Mouse (Mus musculus): ENCODE data around the gene Dnah5. TPM values are rescaled to one million over a fixed set of nuclear protein-coding genes. Genes with fewer than 3 reads are reported as not detected.
"Not testable (repeated sequence)": the region's sequence is repeated elsewhere in the genome, so short reads cannot be mapped to it uniquely, and the experiment has no call there.

Gene Dnah5
- polyA plus RNA-seq, 1 experiment from 2014 or later, result 0.08 TPM

DNA sequence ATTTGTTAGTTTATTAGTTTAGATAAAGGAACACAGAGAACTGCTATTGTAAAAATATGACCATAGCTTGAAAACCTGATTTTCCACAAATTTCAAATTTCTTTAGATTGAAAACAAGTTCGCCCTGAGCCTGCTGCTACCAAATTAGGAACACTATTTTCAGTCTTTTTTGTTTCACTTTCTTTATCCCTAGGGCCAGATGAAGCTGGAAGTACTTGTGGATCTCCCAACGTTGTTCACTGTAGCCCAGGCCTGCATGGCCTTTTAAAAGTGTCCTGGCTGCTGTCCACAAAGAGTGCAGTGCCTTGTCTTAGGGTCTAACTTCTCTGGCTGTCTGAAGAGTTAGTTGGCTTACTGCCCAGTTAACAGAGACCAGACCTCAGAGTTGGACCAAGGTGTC is 201.6 kb downstream of the Dnah5 start:
- 58% methylated on average over 2 of the region's 2 CpGs for WGBS
- no peak overlapping the region for H3K4me3 ChIP-seq (replicated peaks; ENCODE audit: low read depth, low read length)
- DNase-seq (ENCODE audit: low spot score), result no peak

DNA sequence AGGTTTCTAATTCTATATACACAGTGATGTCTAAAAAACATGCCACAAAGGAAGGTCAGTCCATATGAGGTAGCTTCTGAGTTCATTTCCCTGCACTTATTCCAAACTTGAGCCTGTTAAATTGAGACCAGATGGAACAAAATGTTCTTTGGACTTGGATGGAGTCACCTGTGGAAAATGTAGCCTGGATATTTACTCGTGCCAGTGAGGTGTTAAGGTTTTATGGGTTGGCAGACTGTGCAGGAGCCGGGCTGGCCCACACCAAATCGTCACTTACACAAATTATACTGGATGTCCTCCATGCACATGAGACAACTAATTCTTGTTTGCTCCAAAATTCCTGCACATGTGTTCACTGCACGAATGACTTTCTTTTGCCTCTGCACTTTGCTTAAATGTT is 236.2 kb downstream of the Dnah5 start:
- H3K4me1 ChIP-seq (replicated peaks; ENCODE audit: insufficient read depth, low read length), result no peaks in the 10 kb centered on the region
- H3K27ac ChIP-seq, result no peak overlapping the region
- no peak for TF ChIP-seq CTCF (IDR thresholded peaks at IDR 0.05; ENCODE audit: low read depth)
- H3K9me3 ChIP-seq (replicated peaks; ENCODE audit: low read length), result no peaks in the 10 kb centered on the region
- H3K4me2 ChIP-seq (ENCODE audit: low read length), result no peak overlapping the region
- no peak for ATAC-seq (replicated peaks; ENCODE audit: low FRiP score, low read depth)
- WGBS, result 71% methylated on average over 4 of the region's 4 CpGs
- no peaks in the 10 kb centered on the region for H3K27me3 ChIP-seq (ENCODE audit: insufficient read depth, low read length)
- DNase-seq (ENCODE audit: low spot score), result no peak
- no peak overlapping the region for H3K4me3 ChIP-seq (replicated peaks; ENCODE audit: low read depth, low read length)
- H3K9ac ChIP-seq (ENCODE audit: low read depth, low read length), result no peak overlapping the region
- no peaks in the 10 kb centered on the region for H3K36me3 ChIP-seq (ENCODE audit: insufficient read depth, low read length)

More for the DNA sequence above, 201.6 kb downstream of the Dnah5 start:
- no peak for TF ChIP-seq CTCF (IDR thresholded peaks at IDR 0.05; ENCODE audit: low read depth)
- H3K27me3 ChIP-seq (ENCODE audit: insufficient read depth, low read length), result no peaks in the 10 kb centered on the region
- no peak overlapping the region for H3K4me2 ChIP-seq (ENCODE audit: low read length)
- no peaks in the 10 kb centered on the region for H3K36me3 ChIP-seq (ENCODE audit: insufficient read depth, low read length)
- no peak for ATAC-seq (replicated peaks; ENCODE audit: low FRiP score, low read depth)
- no peaks in the 10 kb centered on the region for H3K4me1 ChIP-seq (replicated peaks; ENCODE audit: insufficient read depth, low read length)
- H3K9me3 ChIP-seq (replicated peaks; ENCODE audit: low read length), result no peaks in the 10 kb centered on the region
- no peak overlapping the region for H3K27ac ChIP-seq
- no peak overlapping the region for H3K9ac ChIP-seq (ENCODE audit: low read depth, low read length)

DNA sequence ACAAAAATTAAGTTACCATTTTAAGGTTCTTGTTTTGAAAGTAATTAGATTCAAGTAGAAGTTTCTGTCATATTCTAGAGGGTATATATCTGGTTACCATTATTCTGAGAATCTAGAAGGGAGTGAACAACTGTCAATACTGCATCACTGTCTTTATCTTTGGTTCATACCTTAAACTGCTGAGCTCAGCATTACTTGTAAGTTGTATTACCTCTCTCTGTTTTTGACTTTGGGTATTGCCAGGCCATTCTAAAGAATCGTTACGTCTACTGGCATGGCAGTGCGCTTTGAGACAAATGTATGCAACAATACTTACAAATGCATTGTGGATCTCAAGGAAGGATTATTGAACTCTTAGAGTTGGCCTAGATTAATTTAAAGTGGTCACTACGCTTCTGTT is 240.9 kb downstream of the Dnah5 start:
- WGBS, result 96% methylated on average over 4 of the region's 4 CpGs
- Histone ChIP-seq H3K9ac (ENCODE audit: low read depth, low read length) (no peak overlapping the region), H3K27me3 (ENCODE audit: insufficient read depth, low read length) (no peaks in the 10 kb centered on the region), H3K36me3 (ENCODE audit: insufficient read depth, low read length) (no peaks in the 10 kb centered on the region), H3K4me1 (replicated peaks; ENCODE audit: insufficient read depth, low read length) (no peaks in the 10 kb centered on the region), H3K9me3 (replicated peaks; ENCODE audit: low read length) (no peaks in the 10 kb centered on the region), H3K27ac (no peak overlapping the region), H3K4me3 (replicated peaks; ENCODE audit: low read depth, low read length) (no peak overlapping the region), H3K4me2 (ENCODE audit: low read length) (no peak overlapping the region)
- TF ChIP-seq CTCF (IDR thresholded peaks at IDR 0.05; ENCODE audit: low read depth), result no peak
- DNase-seq (ENCODE audit: low spot score) (no peak), ATAC-seq (replicated peaks; ENCODE audit: low FRiP score, low read depth) (no peak)

DNA sequence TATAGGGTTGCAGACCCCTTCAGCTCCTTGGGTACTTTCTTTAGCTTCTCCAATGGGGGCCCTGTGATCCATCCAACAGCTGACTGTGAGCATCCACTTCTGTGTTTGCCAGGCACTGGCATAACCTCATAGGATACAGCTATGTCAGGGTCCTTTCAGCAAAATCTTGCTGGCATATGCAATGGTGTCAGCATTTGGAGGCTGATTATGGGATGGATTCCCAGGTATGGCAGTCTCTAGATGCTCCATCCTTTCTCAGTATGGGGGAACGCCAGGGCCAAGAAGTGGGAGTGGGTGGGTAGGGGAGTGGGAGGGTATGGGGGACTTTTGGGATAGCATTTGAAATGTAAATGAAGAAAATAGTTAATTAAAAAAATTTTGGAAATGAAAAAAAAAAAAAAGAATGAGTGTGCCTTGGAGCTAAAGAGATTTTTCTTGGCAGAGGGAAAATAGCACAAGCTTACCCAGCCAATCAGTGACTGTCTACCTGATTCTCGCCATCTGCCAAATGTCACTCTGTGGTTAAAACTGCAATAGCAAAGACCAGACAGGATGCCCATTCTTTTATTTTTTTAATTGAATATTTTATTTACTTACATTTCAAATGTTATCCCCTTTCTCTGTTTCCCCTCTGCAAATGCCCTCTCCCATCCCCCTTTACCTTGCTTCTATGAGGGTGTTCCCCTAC is 257.7 kb downstream of the Dnah5 start:
- not testable (repeated sequence) for H3K4me1 ChIP-seq (replicated peaks; ENCODE audit: insufficient read depth, low read length); H3K36me3 ChIP-seq (ENCODE audit: insufficient read depth, low read length); H3K27me3 ChIP-seq (ENCODE audit: insufficient read depth, low read length); H3K9me3 ChIP-seq (replicated peaks; ENCODE audit: low read length); H3K4me2 ChIP-seq (ENCODE audit: low read length); H3K9ac ChIP-seq (ENCODE audit: low read depth, low read length); H3K27ac ChIP-seq; H3K4me3 ChIP-seq (replicated peaks; ENCODE audit: low read depth, low read length); DNase-seq (ENCODE audit: low spot score); ATAC-seq (replicated peaks; ENCODE audit: low FRiP score, low read depth)
- 93% methylated on average over 2 of the region's 2 CpGs for WGBS

DNA sequence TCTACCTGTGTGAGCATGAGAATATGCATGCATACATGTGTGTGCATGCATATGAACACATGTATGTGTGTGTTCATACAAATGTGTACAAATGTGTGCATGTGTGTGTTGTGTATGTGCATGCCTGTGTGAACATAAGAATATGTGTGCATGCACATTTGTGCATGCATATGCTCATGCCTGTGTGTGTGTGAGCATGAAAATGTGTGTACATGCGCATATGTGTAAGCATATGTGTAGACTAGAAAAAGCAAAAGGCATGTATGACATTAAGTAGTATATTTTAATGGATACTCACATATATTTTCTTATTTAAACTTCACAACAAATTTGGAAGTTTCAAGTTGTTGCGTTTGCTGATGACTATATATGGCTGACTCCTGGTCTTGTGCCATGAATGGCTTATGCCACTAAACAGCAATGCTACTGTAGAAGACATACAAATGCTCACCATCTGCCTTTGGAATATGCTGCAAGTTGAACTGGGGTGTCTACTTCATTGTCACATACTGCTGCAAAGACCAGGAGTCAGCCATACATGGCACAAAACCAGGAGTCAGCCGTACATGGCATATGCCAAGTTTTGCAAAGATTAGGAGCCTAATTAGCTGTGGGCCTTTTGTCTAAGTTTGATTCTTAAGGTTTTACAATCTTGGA is 263.2 kb downstream of the Dnah5 start:
- no peak for ATAC-seq (replicated peaks; ENCODE audit: low FRiP score, low read depth)
- no peaks in the 10 kb centered on the region for H3K9me3 ChIP-seq (replicated peaks; ENCODE audit: low read length)
- WGBS, result 95% methylated on average over 3 of the region's 3 CpGs
- H3K4me3 ChIP-seq (replicated peaks; ENCODE audit: low read depth, low read length), result no peak overlapping the region
- H3K27me3 ChIP-seq (ENCODE audit: insufficient read depth, low read length), result no peaks in the 10 kb centered on the region
- no peaks in the 10 kb centered on the region for H3K4me1 ChIP-seq (replicated peaks; ENCODE audit: insufficient read depth, low read length)
- DNase-seq (ENCODE audit: low spot score), result no peak
- H3K4me2 ChIP-seq (ENCODE audit: low read length), result no peak overlapping the region
- no peaks in the 10 kb centered on the region for H3K36me3 ChIP-seq (ENCODE audit: insufficient read depth, low read length)
- TF ChIP-seq CTCF (IDR thresholded peaks at IDR 0.05; ENCODE audit: low read depth), result no peak
- H3K27ac ChIP-seq, result no peak overlapping the region
- H3K9ac ChIP-seq (ENCODE audit: low read depth, low read length), result no peak overlapping the region

DNA sequence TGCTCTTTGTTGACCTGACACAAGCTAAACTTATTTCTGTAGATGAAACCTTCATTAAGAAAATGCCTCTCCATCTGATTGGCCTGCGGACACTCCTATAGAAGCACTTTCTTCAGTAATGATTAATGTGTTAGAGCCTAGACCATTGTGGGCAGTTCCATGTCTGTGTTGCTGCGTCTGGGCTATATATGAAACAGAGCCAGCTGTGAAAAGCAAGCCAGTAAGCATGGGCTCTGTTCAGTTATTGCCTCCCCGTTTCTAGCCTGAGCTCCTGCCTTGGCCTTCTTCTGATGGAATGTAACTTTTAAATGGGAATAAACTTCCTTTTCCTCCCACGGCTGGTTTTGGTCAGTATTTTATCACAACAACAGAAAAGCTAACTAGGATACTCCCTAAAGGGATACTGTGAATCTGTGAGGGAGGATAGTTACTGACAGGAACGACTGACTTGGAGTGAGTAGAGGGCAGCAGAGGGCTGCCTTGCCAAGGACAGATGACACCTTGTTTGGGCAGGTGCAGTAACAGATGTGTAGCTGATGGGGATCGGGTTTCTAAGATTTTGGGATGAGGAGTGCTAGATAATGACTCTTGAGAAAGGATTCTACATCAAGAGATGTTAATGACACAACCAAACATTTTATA is 270.3 kb downstream of the Dnah5 start:
- H3K36me3 ChIP-seq (ENCODE audit: insufficient read depth, low read length), result no peaks in the 10 kb centered on the region
- H3K4me2 ChIP-seq (ENCODE audit: low read length), result no peak overlapping the region
- no peak overlapping the region for H3K27ac ChIP-seq
- ATAC-seq (replicated peaks; ENCODE audit: low FRiP score, low read depth) (no peak; the same call in 1 of the 2 replicates), DNase-seq (ENCODE audit: low spot score) (peak; percentile 58)
- H3K4me1 ChIP-seq (replicated peaks; ENCODE audit: insufficient read depth, low read length), result no peaks in the 10 kb centered on the region
- no peak for TF ChIP-seq CTCF (IDR thresholded peaks at IDR 0.05; ENCODE audit: low read depth)
- H3K4me3 ChIP-seq (replicated peaks; ENCODE audit: low read depth, low read length), result no peak overlapping the region
- WGBS, result 29% methylated on average over 6 of the region's 6 CpGs
- no peaks in the 10 kb centered on the region for H3K9me3 ChIP-seq (replicated peaks; ENCODE audit: low read length)
- H3K9ac ChIP-seq (ENCODE audit: low read depth, low read length), result no peak overlapping the region
- no peaks in the 10 kb centered on the region for H3K27me3 ChIP-seq (ENCODE audit: insufficient read depth, low read length)
